Mouse (Mus musculus): Measurements from ENCODE around the gene Gm8229.
"Not testable (repeated sequence)": the region's sequence is repeated elsewhere in the genome, so short reads cannot be mapped to it uniquely, and the experiment has no call there.

DNA sequence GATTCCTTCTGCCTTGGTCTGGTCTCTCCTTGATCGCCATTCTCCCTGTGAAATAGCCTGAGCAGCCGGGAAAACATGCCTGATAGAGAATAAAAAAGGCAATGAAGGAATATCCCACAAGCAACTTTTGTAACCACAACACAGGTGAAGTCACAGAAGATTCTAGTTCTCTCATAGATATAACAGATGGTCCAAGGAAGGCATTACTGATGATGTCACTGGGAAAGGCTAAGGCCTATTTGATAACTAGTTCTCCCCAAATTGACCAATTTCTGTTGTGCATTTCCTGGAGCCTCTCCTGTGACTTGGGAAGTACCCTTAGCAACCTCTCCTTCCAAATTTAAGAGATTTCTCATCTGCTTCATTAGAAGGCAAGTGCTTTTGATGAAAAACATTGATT lies 26.7 kb upstream of the Gm8229 start, which contains the start of gene Gm5930:
- not testable (repeated sequence) for TF ChIP-seq CTCF (IDR thresholded peaks at IDR 0.05; ENCODE audit: low read depth, low read length); POLR2AphosphoS5 (IDR thresholded peaks at IDR 0.05; ENCODE audit: insufficient replicate concordance, low read depth, low read length); TAL1 (conservative IDR thresholded peaks at IDR 0.05; ENCODE audit: low read depth, low read length); GATA1 (IDR thresholded peaks at IDR 0.05; ENCODE audit: borderline replicate concordance, low read length)
